Mouse (Mus musculus): ENCODE results near the gene Gpbar1.

Gene Gpbar1

GRCm38 (mm10) chr1:74295456-74296171 lies 17.3 kb downstream of the Gpbar1 start:
- no peak for DNase-seq (ENCODE audit: low read depth, low spot score)

GRCm38 (mm10) chr1:74296477-74296876 lies 18.1 kb downstream of the Gpbar1 start:
- no peak for DNase-seq (ENCODE audit: low read depth, low spot score)

- DNase-seq (ENCODE audit: low read depth, low spot score) = no peak
These were observed 18.9 kb downstream of the Gpbar1 start for GRCm38 (mm10) chr1:74297269-74297668.

GRCm38 (mm10) chr1:74298157-74298750 lies 19.9 kb downstream of the Gpbar1 start:
- DNase-seq (ENCODE audit: low read depth, low spot score) = no peak

GRCm38 (mm10) chr1:74298996-74299395 lies 20.6 kb downstream of the Gpbar1 start:
- DNase-seq (ENCODE audit: low read depth, low spot score) = no peak

GRCm38 (mm10) chr1:74300347-74301110 lies 22.2 kb downstream of the Gpbar1 start:
- DNase-seq (ENCODE audit: low read depth, low spot score) = no peak

- DNase-seq (ENCODE audit: low read depth, low spot score) = no peak
These were observed 23.9 kb downstream of the Gpbar1 start for GRCm38 (mm10) chr1:74302229-74302628.

GRCm38 (mm10) chr1:74302835-74303234 lies 24.5 kb downstream of the Gpbar1 start:
- DNase-seq (ENCODE audit: low read depth, low spot score) = no peak

- DNase-seq (ENCODE audit: low read depth, low spot score) = peak; percentile 63
These were observed 25.4 kb downstream of the Gpbar1 start for GRCm38 (mm10) chr1:74303509-74304338.

- DNase-seq (ENCODE audit: low read depth, low spot score) = no peak
These were observed 26.0 kb downstream of the Gpbar1 start for GRCm38 (mm10) chr1:74304339-74304790.

- DNase-seq (ENCODE audit: low read depth, low spot score) = no peak
These were observed 26.6 kb downstream of the Gpbar1 start for GRCm38 (mm10) chr1:74304946-74305345.

- no peak for DNase-seq (ENCODE audit: low read depth, low spot score)
These were observed 27.2 kb downstream of the Gpbar1 start, which contains the start of gene Tmbim1 for GRCm38 (mm10) chr1:74305522-74305921. Gene Tmbim1, minus strand, starts transcription at chr1:74305622.

- no peak for DNase-seq (ENCODE audit: low read depth, low spot score)
These were observed 28.8 kb downstream of the Gpbar1 start for GRCm38 (mm10) chr1:74307146-74307545.

GRCm38 (mm10) chr1:74308001-74308964 lies 29.9 kb downstream of the Gpbar1 start:
- peak; percentile 60 for DNase-seq (ENCODE audit: low read depth, low spot score)

GRCm38 (mm10) chr1:74309767-74310166 lies 31.4 kb downstream of the Gpbar1 start:
- peak; percentile 70 for DNase-seq (ENCODE audit: low read depth, low spot score)

- DNase-seq (ENCODE audit: low read depth, low spot score) = peak; percentile 79
These were observed 34.8 kb downstream of the Gpbar1 start for GRCm38 (mm10) chr1:74313049-74313692.

- no peak for DNase-seq (ENCODE audit: low read depth, low spot score)
These were observed 36.4 kb downstream of the Gpbar1 start for GRCm38 (mm10) chr1:74314796-74315195.

GRCm38 (mm10) chr1:74316114-74316827 lies 37.9 kb downstream of the Gpbar1 start:
- no peak for DNase-seq (ENCODE audit: low read depth, low spot score)

GRCm38 (mm10) chr1:74318711-74319110 lies 40.4 kb downstream of the Gpbar1 start:
- no peak for DNase-seq (ENCODE audit: low read depth, low spot score)

Data from R1 (cell line).